ENCODE assay signal across 10 mouse cellular contexts in the genomic region with DNA sequence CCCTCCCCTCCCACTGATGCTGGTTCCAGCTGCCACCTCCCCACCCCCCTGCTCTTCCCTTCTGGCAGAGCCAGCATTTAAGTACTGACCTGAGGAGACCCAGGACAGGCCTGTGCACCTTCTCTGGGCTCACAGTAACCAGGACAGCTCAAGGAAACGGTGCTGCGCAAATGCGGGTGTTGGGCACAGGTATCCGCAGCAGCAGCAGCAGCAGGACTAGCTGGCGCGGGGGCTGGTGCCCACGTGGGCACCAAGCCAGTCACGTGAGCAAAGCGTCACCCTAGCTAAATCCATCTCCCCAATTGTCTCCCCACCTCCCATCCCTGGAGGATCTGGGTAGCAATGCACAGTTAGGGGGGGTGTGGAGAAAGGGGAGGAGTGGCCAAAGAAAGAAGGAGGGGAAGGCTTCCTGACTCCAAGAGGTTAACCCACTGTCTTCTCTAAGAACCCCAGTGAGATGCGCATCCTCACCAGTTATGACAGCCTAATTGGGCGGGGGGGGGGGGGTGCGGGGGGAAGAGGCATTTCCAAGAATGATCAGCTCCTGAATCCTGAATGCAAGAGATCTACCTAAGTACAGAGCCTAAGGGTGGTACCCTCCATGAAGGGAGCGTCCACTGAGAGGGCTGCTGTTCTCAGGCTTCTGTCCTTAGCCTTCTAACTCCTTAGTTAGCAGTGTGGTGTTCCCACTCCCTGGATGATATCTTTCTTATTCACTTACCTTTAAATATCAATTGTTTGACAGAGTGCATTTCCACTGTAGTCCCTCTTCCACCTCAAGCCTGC. TPM values are rescaled to one million over a fixed set of nuclear protein-coding genes. Genes with fewer than 3 reads are reported as not detected.
DNase-seq lines count a peak whose midpoint lies in the region; ATAC-seq lines count a peak whose summit lies in the region.
"Had no signal": no experiment of that assay in that cellular context is flagged by ENCODE, and none has a peak within 500 bp of the region (broad histone marks: within the 10 kb centered on the region; RNA-seq: fewer than 3 reads in every experiment).

A gene (minus strand): TSS at position 252 of the 786 bp plus-strand sequence.

- no peak within 1 kb of the TSS for H3K27ac ChIP-seq in kidney, embryonic 16.5 days (ENCODE audit: low read length)
- no peak within 1 kb of the TSS for H3K27ac ChIP-seq in forebrain, embryonic 13.5 days
- peak within 1 kb of the TSS; percentile 26 for H3K27ac ChIP-seq in midbrain, embryonic 16.5 days (ENCODE audit: low read length)

- H3K9ac ChIP-seq in kidney, embryonic 16.5 days (replicated peaks; ENCODE audit: low read length), result no peak within 1 kb of the TSS
- H3K9ac ChIP-seq in forebrain, embryonic 13.5 days, result peak within 1 kb of the TSS; percentile 53
- peak within 1 kb of the TSS; percentile 60 for H3K9ac ChIP-seq in midbrain, embryonic 16.5 days (ENCODE audit: low read depth, low read length)

- H3K4me3 ChIP-seq in kidney, embryonic 16.5 days (ENCODE audit: low read length), result peak within 1 kb of the TSS; percentile 34
- H3K4me3 ChIP-seq in forebrain, embryonic 13.5 days, result peak within 1 kb of the TSS; percentile 44
- H3K4me3 ChIP-seq in midbrain, embryonic 16.5 days (ENCODE audit: low read depth, low read length), result peak within 1 kb of the TSS; percentile 49

- WGBS in kidney, embryonic 16.5 days, result 29% methylated on average over 11 of the region's 13 CpGs
- 2% methylated on average over 11 of the region's 13 CpGs for WGBS in forebrain, embryonic 13.5 days
- WGBS in midbrain, embryonic 16.5 days, result 23% methylated on average over 11 of the region's 13 CpGs

- DNase-seq in kidney, adult 11 months, result no peak
- DNase-seq in layer of hippocampus, adult 9-11 months, result peak; percentile 45
- DNase-seq in adrenal gland, postnatal 4 days (ENCODE audit: low spot score in 2 of 2), result no peak
- DNase-seq in spleen, postnatal 36 days (ENCODE audit: low spot score in 2 of 2), result no peak
- DNase-seq in lung, postnatal 25 days (ENCODE audit: low spot score), result no peak

- no peaks in the 10 kb centered on the region for H3K9me3 ChIP-seq in kidney, embryonic 16.5 days (ENCODE audit: low read length)
- no peaks in the 10 kb centered on the region for H3K9me3 ChIP-seq in forebrain, embryonic 13.5 days (replicated peaks)
- no peaks in the 10 kb centered on the region for H3K9me3 ChIP-seq in midbrain, embryonic 16.5 days (replicated peaks; ENCODE audit: control insufficient read depth, low read length, poor library complexity, severe bottlenecking)
- H3K9me3 ChIP-seq: G1E had no signal

- ATAC-seq in kidney, embryonic 16.5 days (ENCODE audit: low FRiP score, low TSS enrichment), result no peak; the same call in 1 of the 2 replicates
- peak; percentile 91 for ATAC-seq in forebrain, embryonic 13.5 days
- peak; percentile 94 for ATAC-seq in midbrain, embryonic 16.5 days

- H3K27me3 ChIP-seq in kidney, embryonic 16.5 days (ENCODE audit: insufficient read depth, low read length), result peaks cover 16% of the 10 kb centered on the region; the same call in 1 of the 2 replicates
- H3K27me3 ChIP-seq in forebrain, embryonic 13.5 days, result no peaks in the 10 kb centered on the region
- H3K27me3 ChIP-seq in midbrain, embryonic 16.5 days (ENCODE audit: control insufficient read depth, insufficient read depth, low read depth, low read length), result no peaks in the 10 kb centered on the region

- no peaks in the 10 kb centered on the region for H3K4me1 ChIP-seq in kidney, embryonic 16.5 days (ENCODE audit: insufficient read depth, low read length)
- H3K4me1 ChIP-seq in forebrain, embryonic 13.5 days, result no peaks in the 10 kb centered on the region
- no peaks in the 10 kb centered on the region for H3K4me1 ChIP-seq in midbrain, embryonic 16.5 days (ENCODE audit: control insufficient read depth, insufficient read depth, low read length)

- H3K4me2 ChIP-seq in kidney, embryonic 16.5 days (replicated peaks; ENCODE audit: low read depth, low read length), result peak within 1 kb of the TSS; percentile 52
- H3K4me2 ChIP-seq in forebrain, embryonic 13.5 days, result peak within 1 kb of the TSS; percentile 62
- H3K4me2 ChIP-seq in midbrain, embryonic 16.5 days (ENCODE audit: low read length), result peak within 1 kb of the TSS; percentile 56

- no peaks in the 10 kb centered on the region for H3K36me3 ChIP-seq in kidney, embryonic 16.5 days (ENCODE audit: insufficient read depth, low read length)
- no peaks in the 10 kb centered on the region for H3K36me3 ChIP-seq in forebrain, embryonic 13.5 days (ENCODE audit: poor library complexity, severe bottlenecking)
- no peaks in the 10 kb centered on the region for H3K36me3 ChIP-seq in midbrain, embryonic 16.5 days (ENCODE audit: control insufficient read depth, insufficient read depth, low read length)
- H3K36me3 ChIP-seq: G1E had no signal

RNA-seq across cellular contexts. Expression of the gene that starts here (rescaled TPM):
- 0.24 and 0.53 TPM in 2 replicates for polyA plus RNA-seq in kidney, embryonic 16.5 days (2015; fragmentation: Nextera tagmentation; extraction: Ambion mirVana)
- 10.0 and 14.2 TPM in 2 replicates for polyA plus RNA-seq in forebrain, embryonic 13.5 days (2015; fragmentation: Nextera tagmentation; extraction: Ambion mirVana)
- polyA plus RNA-seq in midbrain, embryonic 16.5 days (2015; fragmentation: Nextera tagmentation; extraction: Ambion mirVana), result 45.0 and 51.5 TPM in 2 replicates
- total RNA-seq in adrenal gland, postnatal 4 days (2021), result 1 to 10 TPM; 1.7 to 4.8 TPM
- total RNA-seq: G1E; hematopoietic stem cell, adult 5-6 weeks had no signal
- polyA plus RNA-seq: G1E had no signal
